Mouse (Mus musculus): ENCODE measurements around the gene Mbd3l2. TPM values are rescaled to one million over a fixed set of nuclear protein-coding genes. Genes with fewer than 3 reads are reported as not detected.

Gene Mbd3l2
- polyA plus RNA-seq, 1 experiment from 2014 or later: not detected

GRCm38 (mm10) chr9:18473324-18474128 lies 43.1 kb downstream of the Mbd3l2 start:
- Histone ChIP-seq H3K27me3 (replicated peaks; ENCODE audit: control insufficient read depth, insufficient read depth, low read length) (no peaks in the 10 kb centered on the region), H3K4me2 (ENCODE audit: low read length) (peak overlapping the region; percentile 84), H3K4me3 (replicated peaks; ENCODE audit: low read length) (peak overlapping the region; percentile 71), H3K36me3 (ENCODE audit: control insufficient read depth, insufficient read depth) (peaks cover 3% of the 10 kb centered on the region), H3K9me3 (ENCODE audit: control insufficient read depth, low read length) (no peaks in the 10 kb centered on the region), H3K27ac (ENCODE audit: low read length) (peak overlapping the region; percentile 97), H3K9ac (replicated peaks; ENCODE audit: low read depth, low read length) (peak overlapping the region; percentile 77), H3K4me1 (replicated peaks; ENCODE audit: control insufficient read depth, insufficient read depth, low read length) (peaks cover 3% of the 10 kb centered on the region; the same call in 1 of the 2 replicates)
- ATAC-seq: peak; percentile 99
- 4% methylated on average over 39 of the region's 39 CpGs for WGBS

GRCm38 (mm10) chr9:18478168-18478567 lies 47.7 kb downstream of the Mbd3l2 start, which contains the start of the genes Zfp558 and Mbd3l1:
TSS of gene Zfp558 (minus strand) at chr9:18478268.
TSS of gene Mbd3l1 (plus strand) at chr9:18478359.
- Histone ChIP-seq H3K27ac (ENCODE audit: low read length) (no peak within 1 kb of the TSS), H3K4me1 (replicated peaks; ENCODE audit: control insufficient read depth, insufficient read depth, low read length) (peaks cover 3% of the 10 kb centered on the region; the same call in 1 of the 2 replicates), H3K27me3 (replicated peaks; ENCODE audit: control insufficient read depth, insufficient read depth, low read length) (no peaks in the 10 kb centered on the region), H3K36me3 (ENCODE audit: control insufficient read depth, insufficient read depth) (no peaks in the 10 kb centered on the region), H3K4me3 (replicated peaks; ENCODE audit: low read length) (no peak within 1 kb of the TSS), H3K9me3 (ENCODE audit: control insufficient read depth, low read length) (no peaks in the 10 kb centered on the region), H3K9ac (replicated peaks; ENCODE audit: low read depth, low read length) (no peak within 1 kb of the TSS), H3K4me2 (ENCODE audit: low read length) (no peak within 1 kb of the TSS)
- no peak for ATAC-seq
- WGBS: 77% methylated on average over 3 of the region's 3 CpGs

Small RNAs within 50 kb of the gene (microRNA-seq; reads per million reads assigned to microRNA genes)
- not detected for gene Gm22854

Other genes with a start within 250 kb of the Mbd3l2 start
- 120 and 129 TPM in 2 replicates for gene Chordc1, start 138.5 kb upstream of the Mbd3l2 start, polyA plus RNA-seq (2015; fragmentation: Nextera tagmentation; extraction: Ambion mirVana)
- 1.2 TPM in 2 replicates for gene Naalad2, start 27.7 kb upstream of the Mbd3l2 start, polyA plus RNA-seq (2015; fragmentation: Nextera tagmentation; extraction: Ambion mirVana)
- not detected in 2 replicates for gene Ubtfl1, start 26.2 kb upstream of the Mbd3l2 start, polyA plus RNA-seq (2015; fragmentation: Nextera tagmentation; extraction: Ambion mirVana)
- 55.0 and 58.0 TPM in 2 replicates for gene Zfp558, start 47.6 kb downstream of the Mbd3l2 start, polyA plus RNA-seq (2015; fragmentation: Nextera tagmentation; extraction: Ambion mirVana)
- not detected in 2 replicates for gene Mbd3l1, start 47.7 kb downstream of the Mbd3l2 start, polyA plus RNA-seq (2015; fragmentation: Nextera tagmentation; extraction: Ambion mirVana)
- not detected in 2 replicates for gene Muc16, start 243.9 kb downstream of the Mbd3l2 start, polyA plus RNA-seq (2015; fragmentation: Nextera tagmentation; extraction: Ambion mirVana)

Data from forebrain, embryonic 16.5 days (tissue).